Mouse (Mus musculus): ENCODE results near the gene Soga1. TPM values are rescaled to one million over a fixed set of nuclear protein-coding genes. Genes with fewer than 3 reads are reported as not detected.

Gene Soga1
- 5.9 and 8.1 TPM in 2 replicates for polyA plus RNA-seq (2014; fragmentation: Nextera tagmentation; extraction: Ambion mirVana)

- WGBS, result under 1% methylated on average over 112 of the region's 136 CpGs
- H3K9me3 ChIP-seq (replicated peaks; ENCODE audit: control insufficient read depth, low read length), result no peaks in the 10 kb centered on the region
- DNase-seq (ENCODE audit: low spot score), result peak; percentile 91
- H3K36me3 ChIP-seq (ENCODE audit: control insufficient read depth, insufficient read depth, low read length), result peaks cover 3% of the 10 kb centered on the region; the same call in 1 of the 2 replicates
- H3K27me3 ChIP-seq (replicated peaks; ENCODE audit: control insufficient read depth, insufficient read depth, low read length), result no peaks in the 10 kb centered on the region
- H3K27ac ChIP-seq (ENCODE audit: low read depth, low read length), result peak within 1 kb of the TSS; percentile 98
- H3K4me3 ChIP-seq (ENCODE audit: low read depth, low read length), result peak within 1 kb of the TSS; percentile 96
- H3K9ac ChIP-seq (ENCODE audit: low read length), result peak within 1 kb of the TSS; percentile 98
- peak within 1 kb of the TSS; percentile 89 for H3K4me2 ChIP-seq (ENCODE audit: low read length)
- ATAC-seq, result peak; percentile 84
- H3K4me1 ChIP-seq (ENCODE audit: control insufficient read depth, insufficient read depth, low read length), result peaks cover 41% of the 10 kb centered on the region
These were observed at the start of gene Soga1 for GRCm38 (mm10) chr2:157078793-157079700. Gene Soga1 (minus strand): TSS chr2:157079254.

- Histone ChIP-seq H3K27me3 (replicated peaks; ENCODE audit: control insufficient read depth, insufficient read depth, low read length) (no peaks in the 10 kb centered on the region), H3K4me3 (ENCODE audit: low read depth, low read length) (no peak overlapping the region), H3K27ac (ENCODE audit: low read depth, low read length) (no peak overlapping the region), H3K36me3 (ENCODE audit: control insufficient read depth, insufficient read depth, low read length) (peaks cover 10% of the 10 kb centered on the region; the same call in 1 of the 2 replicates), H3K4me1 (ENCODE audit: control insufficient read depth, insufficient read depth, low read length) (no peaks in the 10 kb centered on the region), H3K9ac (ENCODE audit: low read length) (no peak overlapping the region), H3K9me3 (replicated peaks; ENCODE audit: control insufficient read depth, low read length) (no peaks in the 10 kb centered on the region), H3K4me2 (ENCODE audit: low read length) (no peak overlapping the region)
- 69% methylated on average over 4 of the region's 4 CpGs for WGBS
- DNase-seq (ENCODE audit: low spot score) (peak; percentile 8), ATAC-seq (no peak)
These were observed 49.0 kb upstream of the Soga1 start for GRCm38 (mm10) chr2:157128072-157128471.

DNA sequence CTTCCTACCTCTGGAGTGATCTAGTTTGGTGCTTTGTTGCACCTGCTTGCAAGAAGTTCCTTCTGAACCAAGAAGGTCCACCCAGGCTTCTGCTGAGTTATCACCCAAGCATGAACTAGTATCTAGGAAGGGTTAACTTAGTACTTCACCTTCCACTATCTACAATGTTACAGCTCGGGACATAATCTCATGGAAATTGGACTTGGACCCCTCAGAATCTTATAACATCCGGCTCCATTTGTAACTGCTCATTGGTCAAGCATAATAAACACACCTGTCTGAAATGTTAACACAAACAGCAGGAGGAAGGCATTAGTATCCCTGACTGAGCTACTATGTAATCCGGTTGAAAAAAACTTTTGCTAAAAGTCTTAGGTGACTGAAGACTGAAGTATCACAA, 48.3 kb upstream of the Soga1 start:
- H3K9me3 ChIP-seq (replicated peaks; ENCODE audit: control insufficient read depth, low read length), result no peaks in the 10 kb centered on the region
- H3K9ac ChIP-seq (ENCODE audit: low read length), result no peak overlapping the region
- H3K4me2 ChIP-seq (ENCODE audit: low read length), result no peak overlapping the region
- ATAC-seq (no peak), DNase-seq (ENCODE audit: low spot score) (no peak)
- 91% methylated on average over 3 of the region's 3 CpGs for WGBS
- H3K4me1 ChIP-seq (ENCODE audit: control insufficient read depth, insufficient read depth, low read length), result no peaks in the 10 kb centered on the region
- H3K27ac ChIP-seq (ENCODE audit: low read depth, low read length), result no peak overlapping the region
- H3K4me3 ChIP-seq (ENCODE audit: low read depth, low read length), result no peak overlapping the region
- H3K27me3 ChIP-seq (replicated peaks; ENCODE audit: control insufficient read depth, insufficient read depth, low read length), result no peaks in the 10 kb centered on the region
- peaks cover 10% of the 10 kb centered on the region; the same call in 1 of the 2 replicates for H3K36me3 ChIP-seq (ENCODE audit: control insufficient read depth, insufficient read depth, low read length)

DNA sequence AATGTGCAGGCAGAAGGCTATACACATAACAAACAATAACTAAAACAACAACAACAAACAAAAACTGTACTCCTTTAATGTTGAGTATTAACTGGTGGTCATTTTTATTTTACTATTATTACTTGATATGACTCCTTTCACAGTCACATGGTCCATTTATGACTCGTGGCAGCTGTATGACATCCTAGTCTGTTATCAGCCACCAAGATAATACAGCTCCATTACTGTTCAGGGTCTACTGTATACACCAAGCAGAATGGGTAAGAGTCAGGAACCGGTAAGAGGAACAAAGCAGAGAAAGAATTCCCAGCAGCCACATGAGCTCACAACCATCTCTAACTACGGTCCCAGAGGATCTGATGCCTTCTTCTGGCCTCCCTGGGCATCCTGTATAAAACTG, 46.2 kb upstream of the Soga1 start:
- ATAC-seq (no peak), DNase-seq (ENCODE audit: low spot score) (no peak)
- no peaks in the 10 kb centered on the region for H3K4me1 ChIP-seq (ENCODE audit: control insufficient read depth, insufficient read depth, low read length)
- H3K4me2 ChIP-seq (ENCODE audit: low read length), result no peak overlapping the region
- H3K36me3 ChIP-seq (ENCODE audit: control insufficient read depth, insufficient read depth, low read length), result peaks cover 15% of the 10 kb centered on the region; the same call in 1 of the 2 replicates
- H3K4me3 ChIP-seq (ENCODE audit: low read depth, low read length), result no peak overlapping the region
- 92% methylated on average over 3 of the region's 3 CpGs for WGBS
- H3K27ac ChIP-seq (ENCODE audit: low read depth, low read length), result no peak overlapping the region
- no peaks in the 10 kb centered on the region for H3K27me3 ChIP-seq (replicated peaks; ENCODE audit: control insufficient read depth, insufficient read depth, low read length)
- no peak overlapping the region for H3K9ac ChIP-seq (ENCODE audit: low read length)
- no peaks in the 10 kb centered on the region for H3K9me3 ChIP-seq (replicated peaks; ENCODE audit: control insufficient read depth, low read length)

DNA sequence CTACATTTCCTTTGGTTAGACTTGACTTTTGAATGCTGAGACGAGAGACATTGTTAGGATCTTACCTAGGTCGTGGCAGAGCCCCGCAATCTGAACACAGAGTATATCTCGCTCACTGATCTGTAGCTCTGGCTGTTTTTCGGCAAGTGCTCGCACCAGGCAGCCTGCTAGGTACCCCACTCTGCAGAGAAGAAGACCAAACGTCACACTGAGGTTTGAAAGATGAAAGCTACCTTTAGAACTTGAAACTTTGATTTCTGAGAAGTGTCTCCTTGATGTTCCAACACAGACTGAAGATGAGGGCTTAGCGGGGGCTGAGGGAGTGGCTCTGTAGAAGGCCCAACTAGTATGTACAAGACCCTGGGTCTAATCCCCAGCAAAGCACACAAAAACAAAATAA, 42.7 kb upstream of the Soga1 start:
- H3K36me3 ChIP-seq (ENCODE audit: control insufficient read depth, insufficient read depth, low read length), result peaks cover 17% of the 10 kb centered on the region; the same call in 1 of the 2 replicates
- H3K4me1 ChIP-seq (ENCODE audit: control insufficient read depth, insufficient read depth, low read length), result no peaks in the 10 kb centered on the region
- WGBS, result 91% methylated on average over 8 of the region's 8 CpGs
- no peaks in the 10 kb centered on the region for H3K9me3 ChIP-seq (replicated peaks; ENCODE audit: control insufficient read depth, low read length)
- no peak overlapping the region for H3K4me3 ChIP-seq (ENCODE audit: low read depth, low read length)
- H3K9ac ChIP-seq (ENCODE audit: low read length), result no peak overlapping the region
- H3K4me2 ChIP-seq (ENCODE audit: low read length), result no peak overlapping the region
- DNase-seq (ENCODE audit: low spot score) (no peak), ATAC-seq (no peak)
- no peak overlapping the region for H3K27ac ChIP-seq (ENCODE audit: low read depth, low read length)
- H3K27me3 ChIP-seq (replicated peaks; ENCODE audit: control insufficient read depth, insufficient read depth, low read length), result no peaks in the 10 kb centered on the region

DNA sequence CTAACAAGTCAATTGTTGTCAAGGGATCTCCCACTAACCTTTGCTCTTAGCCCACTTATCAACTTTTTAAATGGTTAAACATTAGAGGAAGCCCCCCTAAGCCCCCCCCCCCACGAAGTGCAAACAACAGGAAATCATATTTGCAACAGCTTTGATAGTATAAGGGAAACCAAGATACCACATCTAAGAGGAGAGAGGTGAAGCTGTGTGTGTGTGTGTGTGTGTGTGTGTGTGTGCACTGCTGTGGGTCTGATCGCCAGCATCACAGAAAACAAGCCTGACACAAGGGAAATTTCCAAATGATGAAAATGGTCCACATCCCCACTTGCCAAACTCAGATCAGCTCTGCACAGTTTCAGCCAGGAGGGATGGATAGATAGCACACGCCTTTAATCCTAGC, 40.0 kb upstream of the Soga1 start:
- WGBS, result 78% methylated on average over 3 of the region's 3 CpGs
- no peak for ATAC-seq
- H3K4me2 ChIP-seq (ENCODE audit: low read length), result no peak overlapping the region

DNA sequence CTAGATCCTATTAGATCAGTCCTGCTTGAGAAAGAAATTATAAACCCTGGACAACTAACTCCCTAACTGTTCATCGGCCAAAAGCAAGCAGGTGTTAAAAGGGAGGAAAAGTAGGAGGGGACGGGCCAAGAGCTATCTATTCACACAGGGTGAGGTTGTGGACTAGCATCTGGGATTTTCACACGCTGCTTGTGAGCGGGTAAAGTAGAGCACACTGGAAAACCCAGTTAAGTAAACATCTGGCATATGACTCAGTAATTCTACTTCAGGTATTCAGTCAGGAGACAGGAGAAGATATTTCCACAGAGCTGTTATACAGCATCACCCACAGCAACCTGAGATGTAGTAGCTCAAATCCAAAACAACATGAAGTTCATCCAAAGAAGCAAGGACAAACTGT, 39.5 kb upstream of the Soga1 start:
- H3K27me3 ChIP-seq (replicated peaks; ENCODE audit: control insufficient read depth, insufficient read depth, low read length), result no peaks in the 10 kb centered on the region
- no peaks in the 10 kb centered on the region for H3K9me3 ChIP-seq (replicated peaks; ENCODE audit: control insufficient read depth, low read length)
- H3K36me3 ChIP-seq (ENCODE audit: control insufficient read depth, insufficient read depth, low read length), result peaks cover 14% of the 10 kb centered on the region
- ATAC-seq (no peak), DNase-seq (ENCODE audit: low spot score) (no peak)
- 92% methylated on average over 4 of the region's 4 CpGs for WGBS
- no peak overlapping the region for H3K9ac ChIP-seq (ENCODE audit: low read length)
- no peak overlapping the region for H3K4me2 ChIP-seq (ENCODE audit: low read length)
- H3K4me1 ChIP-seq (ENCODE audit: control insufficient read depth, insufficient read depth, low read length), result no peaks in the 10 kb centered on the region
- no peak overlapping the region for H3K4me3 ChIP-seq (ENCODE audit: low read depth, low read length)
- H3K27ac ChIP-seq (ENCODE audit: low read depth, low read length), result no peak overlapping the region

More for the DNA sequence above, 40.0 kb upstream of the Soga1 start:
- Histone ChIP-seq H3K4me1 (ENCODE audit: control insufficient read depth, insufficient read depth, low read length) (no peaks in the 10 kb centered on the region), H3K36me3 (ENCODE audit: control insufficient read depth, insufficient read depth, low read length) (peaks cover 11% of the 10 kb centered on the region), H3K27me3 (replicated peaks; ENCODE audit: control insufficient read depth, insufficient read depth, low read length) (no peaks in the 10 kb centered on the region), H3K27ac (ENCODE audit: low read depth, low read length) (no peak overlapping the region), H3K9me3 (replicated peaks; ENCODE audit: control insufficient read depth, low read length) (no peaks in the 10 kb centered on the region), H3K4me3 (ENCODE audit: low read depth, low read length) (no peak overlapping the region), H3K9ac (ENCODE audit: low read length) (no peak overlapping the region)
- no peak for DNase-seq (ENCODE audit: low spot score)

- Histone ChIP-seq H3K4me1 (ENCODE audit: control insufficient read depth, insufficient read depth, low read length) (no peaks in the 10 kb centered on the region), H3K27ac (ENCODE audit: low read depth, low read length) (no peak overlapping the region), H3K9ac (ENCODE audit: low read length) (no peak overlapping the region), H3K4me3 (ENCODE audit: low read depth, low read length) (no peak overlapping the region), H3K36me3 (ENCODE audit: control insufficient read depth, insufficient read depth, low read length) (peaks cover 19% of the 10 kb centered on the region), H3K9me3 (replicated peaks; ENCODE audit: control insufficient read depth, low read length) (no peaks in the 10 kb centered on the region), H3K4me2 (ENCODE audit: low read length) (no peak overlapping the region), H3K27me3 (replicated peaks; ENCODE audit: control insufficient read depth, insufficient read depth, low read length) (no peaks in the 10 kb centered on the region)
- WGBS, result 22% methylated on average over 3 of the region's 3 CpGs
- no peak for ATAC-seq
- peak; percentile 74 for DNase-seq (ENCODE audit: low spot score)
These were observed 37.9 kb upstream of the Soga1 start for GRCm38 (mm10) chr2:157116964-157117363.

- DNase-seq (ENCODE audit: low spot score), result no peak
- Histone ChIP-seq H3K4me2 (ENCODE audit: low read length) (no peak overlapping the region), H3K4me1 (ENCODE audit: control insufficient read depth, insufficient read depth, low read length) (no peaks in the 10 kb centered on the region), H3K27me3 (replicated peaks; ENCODE audit: control insufficient read depth, insufficient read depth, low read length) (no peaks in the 10 kb centered on the region), H3K36me3 (ENCODE audit: control insufficient read depth, insufficient read depth, low read length) (peaks cover 48% of the 10 kb centered on the region), H3K9me3 (replicated peaks; ENCODE audit: control insufficient read depth, low read length) (no peaks in the 10 kb centered on the region), H3K4me3 (ENCODE audit: low read depth, low read length) (no peak overlapping the region), H3K9ac (ENCODE audit: low read length) (no peak overlapping the region), H3K27ac (ENCODE audit: low read depth, low read length) (no peak overlapping the region)
- no peak for ATAC-seq
- WGBS, result 94% methylated on average over 4 of the region's 4 CpGs
These were observed 29.2 kb upstream of the Soga1 start for GRCm38 (mm10) chr2:157108236-157108635.
